In the genomic region with DNA sequence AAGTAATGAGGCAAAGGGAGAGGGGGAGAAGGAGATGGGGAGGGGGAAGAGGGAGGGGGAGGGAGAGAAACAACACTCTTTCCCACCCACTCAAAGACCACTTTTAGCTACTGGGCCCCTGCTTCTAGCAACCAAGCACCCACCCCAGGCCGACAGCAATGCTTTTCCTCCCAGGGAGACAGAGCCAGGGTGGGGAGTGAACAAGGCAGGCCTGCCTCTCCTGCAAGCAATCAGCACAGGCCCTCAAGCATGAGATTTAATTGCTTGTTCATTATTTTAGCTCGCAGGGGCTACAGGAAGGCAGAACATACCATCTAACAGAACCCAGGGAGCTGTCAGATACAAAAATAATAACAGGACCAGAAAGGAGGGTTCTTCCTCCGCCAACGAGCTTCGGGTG, we compare ENCODE assay signal across 16 mouse cellular contexts.
"Had no signal": no experiment of that assay in that cellular context is flagged by ENCODE, and none has a peak within 500 bp of the region (broad histone marks: within the 10 kb centered on the region; RNA-seq: fewer than 3 reads in every experiment).

No protein-coding gene starts in this region.

- H3K9me3 ChIP-seq: intestine, embryonic 15.5 days; limb, embryonic 15.5 days; liver, embryonic 12.5 days; midbrain, embryonic 10.5 days; neural tube, embryonic 12.5 days; stomach, embryonic 15.5 days had no signal

- DNase-seq: kidney, adult 18-20 months; kidney, postnatal 14 days; lung, embryonic 14.5 days; lung, postnatal 10 days; lung, postnatal 4 days; spleen, adult 18-20 months; thymus, adult 2 months; thymus, postnatal 25 days had no signal

- H3K4me2 ChIP-seq: intestine, embryonic 15.5 days; limb, embryonic 15.5 days; liver, embryonic 12.5 days; lung, embryonic 14.5 days; neural tube, embryonic 12.5 days; stomach, embryonic 15.5 days had no signal

- H3K4me1 ChIP-seq: intestine, embryonic 15.5 days; limb, embryonic 15.5 days; neural tube, embryonic 12.5 days; stomach, embryonic 15.5 days had no signal

- ATAC-seq: intestine, embryonic 15.5 days; liver, embryonic 12.5 days had no signal

- H3K9ac ChIP-seq: intestine, embryonic 15.5 days; limb, embryonic 15.5 days; liver, embryonic 12.5 days; lung, embryonic 14.5 days; neural tube, embryonic 12.5 days; stomach, embryonic 15.5 days had no signal

- H3K27me3 ChIP-seq: intestine, embryonic 15.5 days; limb, embryonic 15.5 days; liver, embryonic 12.5 days; neural tube, embryonic 12.5 days; stomach, embryonic 15.5 days had no signal

- H3K27ac ChIP-seq: intestine, embryonic 15.5 days; left cerebral cortex, adult 2 months; limb, embryonic 15.5 days; liver, embryonic 12.5 days; midbrain, embryonic 10.5 days; neural tube, embryonic 12.5 days; stomach, embryonic 15.5 days had no signal

- H3K36me3 ChIP-seq: intestine, embryonic 15.5 days; limb, embryonic 15.5 days; liver, embryonic 12.5 days; midbrain, embryonic 10.5 days; neural tube, embryonic 12.5 days; stomach, embryonic 15.5 days had no signal

- H3K4me3 ChIP-seq: intestine, embryonic 15.5 days; left cerebral cortex, adult 2 months; limb, embryonic 15.5 days; liver, embryonic 12.5 days; midbrain, embryonic 10.5 days; myocyte; neural tube, embryonic 12.5 days; stomach, embryonic 15.5 days had no signal
